Mouse (Mus musculus): ENCODE data around the gene Ints5. TPM values are rescaled to one million over a fixed set of nuclear protein-coding genes. Genes with fewer than 3 reads are reported as not detected.

The Ints5 gene
- polyA plus RNA-seq, 1 experiment from 2014 or later: 38.2 TPM

- peaks cover 16% of the 10 kb centered on the region for H3K4me1 ChIP-seq (ENCODE audit: control insufficient read depth, insufficient read depth, low read length)
- peak overlapping the region; percentile 82 for H3K4me3 ChIP-seq (ENCODE audit: low read length)
- peak overlapping the region; percentile 83 for H3K4me2 ChIP-seq (replicated peaks; ENCODE audit: low read depth, low read length)
- peak overlapping the region; percentile 81 for H3K9ac ChIP-seq (ENCODE audit: low read depth, low read length)
- no peaks in the 10 kb centered on the region for H3K27me3 ChIP-seq (ENCODE audit: control insufficient read depth, insufficient read depth, low read length)
- 6% methylated on average over 11 of the region's 11 CpGs for WGBS
- peaks cover 50% of the 10 kb centered on the region for H3K36me3 ChIP-seq (ENCODE audit: control insufficient read depth, insufficient read depth, low read length)
- H3K27ac ChIP-seq (ENCODE audit: low read depth, low read length): peak overlapping the region; percentile 83; the same call in 1 of the 2 replicates
- H3K9me3 ChIP-seq (ENCODE audit: control insufficient read depth, low read length): no peaks in the 10 kb centered on the region
- ATAC-seq (ENCODE audit: low FRiP score, low TSS enrichment): 0 out of 2 replicates have a peak, but pooled peaks have one; percentile 20
Observed at GRCm38 (mm10) chr19:8930117-8930516, 37.3 kb downstream of the Ints5 start.

GRCm38 (mm10) chr19:8930771-8931170 lies 38.0 kb downstream of the Ints5 start:
- Histone ChIP-seq H3K4me2 (replicated peaks; ENCODE audit: low read depth, low read length) (peak overlapping the region; percentile 83), H3K9me3 (ENCODE audit: control insufficient read depth, low read length) (no peaks in the 10 kb centered on the region), H3K4me1 (ENCODE audit: control insufficient read depth, insufficient read depth, low read length) (peaks cover 16% of the 10 kb centered on the region), H3K27ac (ENCODE audit: low read depth, low read length) (no peak overlapping the region), H3K9ac (ENCODE audit: low read depth, low read length) (peak overlapping the region; percentile 81; the same call in 1 of the 2 replicates), H3K27me3 (ENCODE audit: control insufficient read depth, insufficient read depth, low read length) (no peaks in the 10 kb centered on the region), H3K36me3 (ENCODE audit: control insufficient read depth, insufficient read depth, low read length) (peaks cover 52% of the 10 kb centered on the region), H3K4me3 (ENCODE audit: low read length) (peak overlapping the region; percentile 82)
- WGBS: 74% methylated on average over 7 of the region's 7 CpGs
- ATAC-seq (ENCODE audit: low FRiP score, low TSS enrichment): no peak

GRCm38 (mm10) chr19:8936736-8937135 lies 43.9 kb downstream of the Ints5 start:
- H3K9me3 ChIP-seq (ENCODE audit: control insufficient read depth, low read length): no peaks in the 10 kb centered on the region
- no peak overlapping the region for H3K4me3 ChIP-seq (ENCODE audit: low read length)
- no peak overlapping the region for H3K9ac ChIP-seq (ENCODE audit: low read depth, low read length)
- no peaks in the 10 kb centered on the region for H3K27me3 ChIP-seq (ENCODE audit: control insufficient read depth, insufficient read depth, low read length)
- no peak for ATAC-seq (ENCODE audit: low FRiP score, low TSS enrichment)
- no peak overlapping the region for H3K27ac ChIP-seq (ENCODE audit: low read depth, low read length)
- 90% methylated on average over 2 of the region's 2 CpGs for WGBS
- peaks cover 48% of the 10 kb centered on the region for H3K36me3 ChIP-seq (ENCODE audit: control insufficient read depth, insufficient read depth, low read length)
- H3K4me2 ChIP-seq (replicated peaks; ENCODE audit: low read depth, low read length): no peak overlapping the region
- peaks cover 4% of the 10 kb centered on the region; the same call in 1 of the 2 replicates for H3K4me1 ChIP-seq (ENCODE audit: control insufficient read depth, insufficient read depth, low read length)

- WGBS: 76% methylated on average over 15 of the region's 15 CpGs
- H3K9ac ChIP-seq (ENCODE audit: low read depth, low read length): peak overlapping the region; percentile 99
- no peaks in the 10 kb centered on the region for H3K27me3 ChIP-seq (ENCODE audit: control insufficient read depth, insufficient read depth, low read length)
- H3K4me2 ChIP-seq (replicated peaks; ENCODE audit: low read depth, low read length): peak overlapping the region; percentile 60; the same call in 1 of the 2 replicates
- H3K4me1 ChIP-seq (ENCODE audit: control insufficient read depth, insufficient read depth, low read length): peaks cover 23% of the 10 kb centered on the region
- ATAC-seq (ENCODE audit: low FRiP score, low TSS enrichment): no peak
- peak overlapping the region; percentile 99; the same call in 1 of the 2 replicates for H3K27ac ChIP-seq (ENCODE audit: low read depth, low read length)
- H3K9me3 ChIP-seq (ENCODE audit: control insufficient read depth, low read length): no peaks in the 10 kb centered on the region
- peak overlapping the region; percentile 97; the same call in 1 of the 2 replicates for H3K4me3 ChIP-seq (ENCODE audit: low read length)
- H3K36me3 ChIP-seq (ENCODE audit: control insufficient read depth, insufficient read depth, low read length): peaks cover 40% of the 10 kb centered on the region
Observed at GRCm38 (mm10) chr19:8940526-8941133, 47.8 kb downstream of the Ints5 start.

GRCm38 (mm10) chr19:8941136-8941514 lies 48.3 kb downstream of the Ints5 start:
- 22% methylated on average over 10 of the region's 10 CpGs for WGBS
- no peaks in the 10 kb centered on the region for H3K9me3 ChIP-seq (ENCODE audit: control insufficient read depth, low read length)
- H3K27ac ChIP-seq (ENCODE audit: low read depth, low read length): peak overlapping the region; percentile 99
- no peaks in the 10 kb centered on the region for H3K27me3 ChIP-seq (ENCODE audit: control insufficient read depth, insufficient read depth, low read length)
- peaks cover 43% of the 10 kb centered on the region for H3K36me3 ChIP-seq (ENCODE audit: control insufficient read depth, insufficient read depth, low read length)
- peak overlapping the region; percentile 97 for H3K4me3 ChIP-seq (ENCODE audit: low read length)
- peaks cover 23% of the 10 kb centered on the region for H3K4me1 ChIP-seq (ENCODE audit: control insufficient read depth, insufficient read depth, low read length)
- ATAC-seq (ENCODE audit: low FRiP score, low TSS enrichment): peak; percentile 29
- peak overlapping the region; percentile 60 for H3K4me2 ChIP-seq (replicated peaks; ENCODE audit: low read depth, low read length)
- H3K9ac ChIP-seq (ENCODE audit: low read depth, low read length): peak overlapping the region; percentile 99

GRCm38 (mm10) chr19:8941515-8942217 lies 48.9 kb downstream of the Ints5 start, which contains the start of gene Mta2:
Gene Mta2 (plus strand): TSS chr19:8941875.
- Histone ChIP-seq H3K36me3 (ENCODE audit: control insufficient read depth, insufficient read depth, low read length) (peaks cover 48% of the 10 kb centered on the region), H3K9me3 (ENCODE audit: control insufficient read depth, low read length) (no peaks in the 10 kb centered on the region), H3K27ac (ENCODE audit: low read depth, low read length) (peak within 1 kb of the TSS; percentile 99), H3K27me3 (ENCODE audit: control insufficient read depth, insufficient read depth, low read length) (no peaks in the 10 kb centered on the region), H3K4me1 (ENCODE audit: control insufficient read depth, insufficient read depth, low read length) (peaks cover 23% of the 10 kb centered on the region), H3K4me3 (ENCODE audit: low read length) (peak within 1 kb of the TSS; percentile 97), H3K9ac (ENCODE audit: low read depth, low read length) (peak within 1 kb of the TSS; percentile 99), H3K4me2 (replicated peaks; ENCODE audit: low read depth, low read length) (peak within 1 kb of the TSS; percentile 60)
- peak; percentile 95 for ATAC-seq (ENCODE audit: low FRiP score, low TSS enrichment)
- under 1% methylated on average over 64 of the region's 64 CpGs for WGBS

- WGBS: under 1% methylated on average over 46 of the region's 46 CpGs
- H3K36me3 ChIP-seq (ENCODE audit: control insufficient read depth, insufficient read depth, low read length): peaks cover 50% of the 10 kb centered on the region
Observed at GRCm38 (mm10) chr19:8942276-8942964, 49.6 kb downstream of the Ints5 start.

GRCm38 (mm10) chr19:8943047-8943446 lies 50.2 kb downstream of the Ints5 start:
- 60% methylated on average over 2 of the region's 2 CpGs for WGBS
- ATAC-seq (ENCODE audit: low FRiP score, low TSS enrichment): no peak
- H3K9me3 ChIP-seq (ENCODE audit: control insufficient read depth, low read length): no peaks in the 10 kb centered on the region
- peak overlapping the region; percentile 99 for H3K9ac ChIP-seq (ENCODE audit: low read depth, low read length)
- peaks cover 23% of the 10 kb centered on the region for H3K4me1 ChIP-seq (ENCODE audit: control insufficient read depth, insufficient read depth, low read length)
- H3K4me2 ChIP-seq (replicated peaks; ENCODE audit: low read depth, low read length): peak overlapping the region; percentile 60
- H3K27me3 ChIP-seq (ENCODE audit: control insufficient read depth, insufficient read depth, low read length): no peaks in the 10 kb centered on the region
- no peak overlapping the region; the same call in 1 of the 2 replicates for H3K27ac ChIP-seq (ENCODE audit: low read depth, low read length)
- peak overlapping the region; percentile 97 for H3K4me3 ChIP-seq (ENCODE audit: low read length)
- H3K36me3 ChIP-seq (ENCODE audit: control insufficient read depth, insufficient read depth, low read length): peaks cover 51% of the 10 kb centered on the region

More at GRCm38 (mm10) chr19:8942276-8942964, 49.6 kb downstream of the Ints5 start:
- Histone ChIP-seq H3K9me3 (ENCODE audit: control insufficient read depth, low read length) (no peaks in the 10 kb centered on the region), H3K4me1 (ENCODE audit: control insufficient read depth, insufficient read depth, low read length) (peaks cover 23% of the 10 kb centered on the region), H3K4me3 (ENCODE audit: low read length) (peak overlapping the region; percentile 97), H3K27me3 (ENCODE audit: control insufficient read depth, insufficient read depth, low read length) (no peaks in the 10 kb centered on the region), H3K27ac (ENCODE audit: low read depth, low read length) (peak overlapping the region; percentile 99), H3K4me2 (replicated peaks; ENCODE audit: low read depth, low read length) (peak overlapping the region; percentile 60), H3K9ac (ENCODE audit: low read depth, low read length) (peak overlapping the region; percentile 99)
- peak; percentile 59 for ATAC-seq (ENCODE audit: low FRiP score, low TSS enrichment)
